Mouse (Mus musculus) testis, adult 2 months (tissue): ENCODE measurements around the gene Gm20795.
"Not testable (repeated sequence)": the region's sequence is repeated elsewhere in the genome, so short reads cannot be mapped to it uniquely, and the experiment has no call there.

ENCODE experiments used
- CTCF ChIP-seq: fragments of 200-500 bp; IDR thresholded peaks from 2 replicates; pipeline ENCODE4 v1.5.1; 2012; ENCODE audit warnings: low read depth, mild to moderate bottlenecking, inconsistent platforms, low read length, moderate library complexity; ENCODE audit not compliant: control insufficient read depth, insufficient read depth, insufficient replicate concordance
- POLR2A ChIP-seq: fragments of 200-500 bp; IDR thresholded peaks from 2 replicates; pipeline ENCODE4 v1.6.1; 2012; ENCODE audit warnings: low read depth, mild to moderate bottlenecking, inconsistent platforms, low read length, moderate library complexity; ENCODE audit not compliant: control insufficient read depth

- TF ChIP-seq POLR2A, CTCF: not testable (repeated sequence)
Observed at GRCm38 (mm10) chrY:40775665-40776064, 29.0 kb upstream of the Gm20795 start, which contains the start of gene Gm21797.
